Comparison of ENCODE assay signal across 13 mouse cellular contexts in genomic region chr10:107273848-107274247, GRCm38 (mm10). TPM values are rescaled to one million over a fixed set of nuclear protein-coding genes. Genes with fewer than 3 reads are reported as not detected.
DNase-seq lines count a peak whose midpoint lies in the region; ATAC-seq and TF ChIP-seq lines count a peak whose summit lies in the region.
"Had no signal": no experiment of that assay in that cellular context is flagged by ENCODE, and none has a peak within 500 bp of the region (broad histone marks: within the 10 kb centered on the region; RNA-seq: fewer than 3 reads in every experiment).

No protein-coding gene starts in this region.

- peak overlapping the region; percentile 90 for H3K4me3 ChIP-seq in midbrain, embryonic 13.5 days (replicated peaks)
- no peak overlapping the region for H3K4me3 ChIP-seq in midbrain, embryonic 11.5 days (ENCODE audit: low read depth, low read length)
- H3K4me3 ChIP-seq in hindbrain, embryonic 13.5 days: peak overlapping the region; percentile 84; the same call in 1 of the 2 replicates
- H3K4me3 ChIP-seq in stomach, postnatal 0 days (ENCODE audit: low read depth, low read length): no peak overlapping the region
- H3K4me3 ChIP-seq: embryonic facial prominence, embryonic 12.5 days had no signal

- no peaks in the 10 kb centered on the region for H3K36me3 ChIP-seq in midbrain, embryonic 13.5 days
- no peaks in the 10 kb centered on the region for H3K36me3 ChIP-seq in midbrain, embryonic 11.5 days (ENCODE audit: control insufficient read depth, insufficient read depth, low read length)
- no peaks in the 10 kb centered on the region for H3K36me3 ChIP-seq in hindbrain, embryonic 13.5 days
- no peaks in the 10 kb centered on the region for H3K36me3 ChIP-seq in stomach, postnatal 0 days (ENCODE audit: control insufficient read depth, insufficient read depth, low read length)
- H3K36me3 ChIP-seq: embryonic facial prominence, embryonic 12.5 days; limb, embryonic 13.5 days had no signal

- WGBS in midbrain, embryonic 13.5 days: 47% methylated on average over 6 of the region's 6 CpGs
- 46% methylated on average over 6 of the region's 6 CpGs for WGBS in midbrain, embryonic 11.5 days
- 46% methylated on average over 6 of the region's 6 CpGs for WGBS in hindbrain, embryonic 13.5 days
- WGBS in stomach, postnatal 0 days: 55% methylated on average over 6 of the region's 6 CpGs

- TF ChIP-seq CTCF in stomach, postnatal 0 days (IDR thresholded peaks at IDR 0.05; ENCODE audit: low read depth): peak; percentile 49

- H3K9ac ChIP-seq in midbrain, embryonic 13.5 days (replicated peaks): no peak overlapping the region
- no peak overlapping the region for H3K9ac ChIP-seq in midbrain, embryonic 11.5 days (ENCODE audit: low read length)
- H3K9ac ChIP-seq in hindbrain, embryonic 13.5 days: no peak overlapping the region
- no peak overlapping the region for H3K9ac ChIP-seq in stomach, postnatal 0 days (ENCODE audit: low read length)
- H3K9ac ChIP-seq: embryonic facial prominence, embryonic 12.5 days; limb, embryonic 13.5 days had no signal

- H3K9me3 ChIP-seq in midbrain, embryonic 13.5 days: no peaks in the 10 kb centered on the region
- H3K9me3 ChIP-seq in midbrain, embryonic 11.5 days (ENCODE audit: control insufficient read depth, low read length): no peaks in the 10 kb centered on the region
- H3K9me3 ChIP-seq in hindbrain, embryonic 13.5 days: no peaks in the 10 kb centered on the region
- H3K9me3 ChIP-seq in stomach, postnatal 0 days (ENCODE audit: control insufficient read depth, low read length): no peaks in the 10 kb centered on the region
- H3K9me3 ChIP-seq: embryonic facial prominence, embryonic 12.5 days; limb, embryonic 13.5 days had no signal

- ATAC-seq in midbrain, embryonic 13.5 days: no peak
- ATAC-seq in midbrain, embryonic 11.5 days (ENCODE audit: low FRiP score): no peak
- no peak for ATAC-seq in hindbrain, embryonic 13.5 days (ENCODE audit: low FRiP score)
- no peak for ATAC-seq in stomach, postnatal 0 days (ENCODE audit: low FRiP score, low TSS enrichment)
- ATAC-seq: intestine, embryonic 16.5 days had no signal

- intact Hi-C loops in heart, postnatal 36 days (cut with DNase I): loop anchor here (5.0 to 10.0 kb wide), 2 partner anchors 113 to 339 kb away; no protein-coding TSS in a partner anchor

- H3K4me1 ChIP-seq in midbrain, embryonic 13.5 days (replicated peaks): peaks cover 8% of the 10 kb centered on the region; the same call in 1 of the 2 replicates
- H3K4me1 ChIP-seq in midbrain, embryonic 11.5 days (ENCODE audit: control insufficient read depth, insufficient read depth, low read length): peaks cover 2% of the 10 kb centered on the region; the same call in 1 of the 2 replicates
- H3K4me1 ChIP-seq in hindbrain, embryonic 13.5 days (replicated peaks): peaks cover 15% of the 10 kb centered on the region
- H3K4me1 ChIP-seq in stomach, postnatal 0 days (replicated peaks; ENCODE audit: control insufficient read depth, insufficient read depth): no peaks in the 10 kb centered on the region
- H3K4me1 ChIP-seq: embryonic facial prominence, embryonic 12.5 days had no signal

- no peak for TF ChIP-seq EP300 in stomach, postnatal 0 days (optimal IDR thresholded peaks at IDR 0.05)

- DNase-seq in cerebellum, adult 11 months: peak; percentile 39
- no peak for DNase-seq in cerebellum, postnatal 4 days (ENCODE audit: low spot score in 2 of 2)
- DNase-seq in midbrain, embryonic 11.5 days (ENCODE audit: low spot score, missing footprints): no peak
- DNase-seq in stomach, postnatal 0 days (ENCODE audit: low spot score): no peak
- DNase-seq in heart, postnatal 36 days: no peak
- no peak for DNase-seq in layer of hippocampus, postnatal 36 days
- DNase-seq: gastrocnemius, adult 2 months; spleen, adult 18-20 months had no signal

- H3K4me2 ChIP-seq in midbrain, embryonic 13.5 days (replicated peaks): peak overlapping the region; percentile 84
- no peak overlapping the region for H3K4me2 ChIP-seq in midbrain, embryonic 11.5 days
- peak overlapping the region; percentile 77 for H3K4me2 ChIP-seq in hindbrain, embryonic 13.5 days
- no peak overlapping the region for H3K4me2 ChIP-seq in stomach, postnatal 0 days (replicated peaks; ENCODE audit: low read depth)

- no peak overlapping the region for H3K27ac ChIP-seq in midbrain, embryonic 13.5 days
- H3K27ac ChIP-seq in midbrain, embryonic 11.5 days (ENCODE audit: low read depth, low read length): no peak overlapping the region
- H3K27ac ChIP-seq in hindbrain, embryonic 13.5 days: no peak overlapping the region
- no peak overlapping the region for H3K27ac ChIP-seq in stomach, postnatal 0 days (replicated peaks)
- H3K27ac ChIP-seq: embryonic facial prominence, embryonic 12.5 days; gastrocnemius, adult 2 months; limb, embryonic 13.5 days had no signal

- H3K27me3 ChIP-seq in midbrain, embryonic 13.5 days: peaks cover 18% of the 10 kb centered on the region
- peaks cover 5% of the 10 kb centered on the region for H3K27me3 ChIP-seq in midbrain, embryonic 11.5 days (ENCODE audit: control insufficient read depth, insufficient read depth, low read length)
- H3K27me3 ChIP-seq in hindbrain, embryonic 13.5 days: peaks cover 7% of the 10 kb centered on the region; the same call in 1 of the 2 replicates
- H3K27me3 ChIP-seq in stomach, postnatal 0 days (ENCODE audit: control insufficient read depth, insufficient read depth, low read length): no peaks in the 10 kb centered on the region

RNA-seq across cellular contexts. Expression of gene Lin7a, which starts 2.4 kb away (rescaled TPM):
- 31.6 and 34.6 TPM in 2 replicates for polyA plus RNA-seq in midbrain, embryonic 13.5 days (2015; fragmentation: Nextera tagmentation; extraction: Ambion mirVana)
- polyA plus RNA-seq in midbrain, embryonic 11.5 days (2014; fragmentation: Nextera tagmentation; extraction: Ambion mirVana): 9.0 and 11.6 TPM in 2 replicates
- polyA plus RNA-seq in hindbrain, embryonic 13.5 days (2015; fragmentation: Nextera tagmentation; extraction: Ambion mirVana): 45.3 and 46.5 TPM in 2 replicates
- 0.56 and 0.74 TPM in 2 replicates for polyA plus RNA-seq in stomach, postnatal 0 days (2015; fragmentation: Nextera tagmentation; extraction: Ambion mirVana)
- 1 to 10 TPM; 1.2 to 2.1 TPM for total RNA-seq in heart, postnatal 36 days (2021)
- total RNA-seq in layer of hippocampus, postnatal 36 days (2021): 10 to 100 TPM; 31.0 to 31.9 TPM

Comparison
In these comparisons a context has a peak if more than half of its experiments do, and no peak if none do; other contexts are left out.
1. H3K4me2 ChIP-seq: peak in midbrain, embryonic 13.5 days (single experiment) and hindbrain, embryonic 13.5 days (single experiment); none in midbrain, embryonic 11.5 days (single experiment) and stomach, postnatal 0 days (single experiment).
2. H3K4me3 ChIP-seq: peak in midbrain, embryonic 13.5 days (single experiment) and hindbrain, embryonic 13.5 days (single experiment); none in midbrain, embryonic 11.5 days (single experiment) and stomach, postnatal 0 days (single experiment).